Comparison of ENCODE assay signal across 9 mouse cellular contexts in the genomic region with DNA sequence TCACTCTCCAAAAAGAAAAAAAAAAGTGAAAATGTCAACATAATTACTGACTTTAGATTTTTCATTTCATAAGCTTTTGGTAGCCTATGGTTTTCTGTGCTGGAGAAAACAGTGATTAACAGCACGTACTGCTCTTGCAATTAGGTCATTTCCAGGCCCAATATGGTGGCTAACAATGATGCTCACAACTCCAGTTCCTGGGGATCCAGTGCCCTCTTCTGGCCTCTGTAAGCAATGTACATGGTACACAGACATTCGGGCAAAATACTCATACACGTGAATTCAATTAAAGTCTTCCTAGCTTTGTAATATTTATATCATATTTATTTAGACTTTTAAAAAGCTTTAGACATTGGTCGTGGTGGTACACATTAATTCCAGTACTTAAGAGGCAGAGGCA. TPM values are rescaled to one million over a fixed set of nuclear protein-coding genes. Genes with fewer than 3 reads are reported as not detected.
DNase-seq lines count a peak whose midpoint lies in the region; TF ChIP-seq lines count a peak whose summit lies in the region.
"Had no signal": no experiment of that assay in that cellular context is flagged by ENCODE, and none has a peak within 500 bp of the region (broad histone marks: within the 10 kb centered on the region; RNA-seq: fewer than 3 reads in every experiment).

No protein-coding gene starts in this region.

- peak; percentile 35 for TF ChIP-seq CTCF in left cerebral cortex, adult 2 months (IDR thresholded peaks at IDR 0.05)

- H3K4me3 ChIP-seq in left cerebral cortex, adult 2 months, result no peak overlapping the region
- H3K4me3 ChIP-seq: embryonic facial prominence, embryonic 15.5 days had no signal

- intact Hi-C loops in left cerebral cortex, adult 2 months (cut with DNase I), result no loop called here

- DNase-seq in cerebellum, postnatal 10 days, result peak; percentile 28 to 36
- no peak for DNase-seq in cerebellum, postnatal 4 days (ENCODE audit: low spot score in 2 of 2)
- DNase-seq in left cerebral cortex, adult 2 months (ENCODE audit: extremely low spot score in 1 of 2, low spot score in 2 of 2), result no peak
- no peak for DNase-seq in left cerebral cortex, adult 18-20 months (ENCODE audit: low spot score in 2 of 2)
- DNase-seq in MEL-GATA-1-ER (ENCODE audit: extremely low read depth, low read depth), result peak; percentile 57
- DNase-seq in lung, postnatal 36 days, result peak; percentile 21
- DNase-seq in spleen, postnatal 14 days (ENCODE audit: low spot score in 2 of 2), result no peak
- no peak for DNase-seq in urinary bladder, postnatal 4 days (ENCODE audit: low spot score in 2 of 2)

- no peak overlapping the region for H3K27ac ChIP-seq in left cerebral cortex, adult 2 months
- H3K27ac ChIP-seq: embryonic facial prominence, embryonic 15.5 days had no signal

RNA-seq across cellular contexts. Expression of gene Nbdy, which starts 3.8 kb away (rescaled TPM):
- total RNA-seq in left cerebral cortex, adult 2 months (2021), result 10 to 100 TPM; 48.6 to 52.9 TPM
- total RNA-seq in left cerebral cortex, adult 18-20 months (2021), result 10 to 100 TPM; 49.1 to 52.1 TPM

RNA-seq across cellular contexts. Expression of gene Kctd12b, which starts 23.4 kb away (rescaled TPM):
- total RNA-seq in left cerebral cortex, adult 2 months (2021), result 1 to 10 TPM; 2.1 to 3.2 TPM
- 1 to 10 TPM; 2.2 to 2.4 TPM for total RNA-seq in left cerebral cortex, adult 18-20 months (2021)

Comparison
In these comparisons a context has a peak if more than half of its experiments do, and no peak if none do; other contexts are left out.
1. DNase-seq: peak in cerebellum, postnatal 10 days (2 of 2), MEL-GATA-1-ER (single experiment) and lung, postnatal 36 days (single experiment); none in cerebellum, postnatal 4 days (0 of 2), left cerebral cortex, adult 2 months (0 of 2), left cerebral cortex, adult 18-20 months (0 of 2), spleen, postnatal 14 days (0 of 2) and urinary bladder, postnatal 4 days (0 of 2).